Mouse (Mus musculus): Measurements from ENCODE around the gene Vstm4. TPM values are rescaled to one million over a fixed set of nuclear protein-coding genes. Genes with fewer than 3 reads are reported as not detected.

Gene Vstm4
- total and polyA plus RNA-seq, 2 experiments from 2014 or later = 9.2 to 11.4 TPM

DNA sequence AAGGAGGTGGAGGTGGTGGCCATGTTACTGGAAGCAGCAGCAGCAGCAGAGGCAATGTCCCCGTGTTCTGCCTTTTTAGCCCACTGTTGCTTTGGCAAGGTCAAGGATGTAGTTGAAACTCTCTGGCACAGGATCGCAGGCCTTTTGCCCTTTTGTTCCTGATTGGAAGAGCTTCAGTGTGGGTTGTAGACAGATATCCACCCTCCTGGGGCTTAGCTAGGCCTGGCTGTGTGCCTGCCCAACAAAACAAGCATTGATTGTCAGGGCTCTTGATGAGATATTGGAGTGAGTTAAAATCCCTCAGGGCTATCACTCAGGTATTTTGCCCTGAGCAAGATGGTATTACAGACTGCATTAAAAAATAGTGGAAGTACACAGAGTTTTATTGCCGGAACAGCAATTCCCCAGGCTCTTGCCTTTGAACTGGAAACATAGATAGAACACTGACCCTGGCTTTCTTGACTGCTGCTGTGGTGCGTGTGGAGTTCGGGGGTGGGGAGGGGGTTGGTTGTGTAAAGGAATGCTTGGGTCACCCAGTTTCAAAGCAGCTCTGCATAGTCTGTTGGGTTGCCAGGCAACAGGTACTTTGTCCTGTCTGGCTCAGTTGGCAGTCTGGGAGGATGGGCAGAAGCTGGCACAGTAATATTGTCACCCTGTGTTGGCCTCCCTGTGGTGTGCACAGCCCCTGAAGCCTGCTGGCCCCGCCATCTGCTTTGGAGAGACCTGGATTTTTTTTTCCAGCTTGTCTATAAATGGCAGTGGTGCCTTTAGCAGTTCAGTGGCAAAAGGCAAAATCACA is 32.5 kb downstream of the Vstm4 start:
- H3K4me2 ChIP-seq (ENCODE audit: low read depth, low read length, poor library complexity, severe bottlenecking) = no peak overlapping the region
- H3K36me3 ChIP-seq (ENCODE audit: insufficient read depth, low read length) = no peaks in the 10 kb centered on the region
- peak; percentile 91 for ATAC-seq (ENCODE audit: low FRiP score)
- peak overlapping the region; percentile 62 for H3K27ac ChIP-seq (ENCODE audit: low read depth, low read length)
- no peak for TF ChIP-seq CTCF (IDR thresholded peaks at IDR 0.05)
- peaks cover 8% of the 10 kb centered on the region for H3K4me1 ChIP-seq (ENCODE audit: insufficient read depth, low read length)
- WGBS = 8% methylated on average over 6 of the region's 6 CpGs
- H3K4me3 ChIP-seq (ENCODE audit: low read depth, low read length) = no peak overlapping the region
- no peak overlapping the region for H3K9ac ChIP-seq (replicated peaks; ENCODE audit: low read length, poor library complexity, severe bottlenecking)
- no peaks in the 10 kb centered on the region for H3K9me3 ChIP-seq (ENCODE audit: low read length)
- DNase-seq (ENCODE audit: low spot score) = peak; percentile 89
- H3K27me3 ChIP-seq (ENCODE audit: insufficient read depth, low read length) = no peaks in the 10 kb centered on the region

DNA sequence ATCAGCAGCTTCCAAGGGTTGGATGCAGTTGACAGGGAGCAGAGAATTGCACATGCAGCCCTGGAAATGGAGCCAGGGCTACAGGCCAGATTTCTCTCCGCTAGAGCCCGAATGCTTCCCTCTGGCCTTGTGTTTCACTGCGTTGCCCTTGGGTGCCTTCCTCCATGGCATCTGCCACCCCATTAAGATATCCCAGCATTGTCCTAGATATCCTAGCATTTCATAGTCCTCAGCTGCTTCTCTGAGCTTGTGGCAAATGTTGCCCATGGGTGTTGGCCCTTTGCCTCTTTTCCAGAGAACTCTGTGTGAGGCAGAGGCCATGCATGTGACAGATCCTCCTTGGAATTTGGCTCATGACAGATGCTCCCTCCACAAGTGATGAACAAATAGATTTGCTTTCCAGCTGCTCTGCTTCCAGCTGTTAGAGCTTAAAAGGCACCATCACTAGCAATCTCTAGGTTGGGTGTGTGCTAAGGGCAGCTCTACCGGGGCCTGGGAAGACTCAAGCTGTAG is 37.8 kb downstream of the Vstm4 start:
- peak; percentile 57 for DNase-seq (ENCODE audit: low spot score)
- no peak overlapping the region for H3K9ac ChIP-seq (replicated peaks; ENCODE audit: low read length, poor library complexity, severe bottlenecking)
- 0 out of 2 replicates have a peak, but pooled peaks cover 2% of the 10 kb centered on the region for H3K9me3 ChIP-seq (ENCODE audit: low read length)
- no peaks in the 10 kb centered on the region for H3K27me3 ChIP-seq (ENCODE audit: insufficient read depth, low read length)
- ATAC-seq (ENCODE audit: low FRiP score) = 0 out of 2 replicates have a peak, but pooled peaks have one; percentile 49
- 78% methylated on average over 4 of the region's 4 CpGs for WGBS
- H3K4me1 ChIP-seq (ENCODE audit: insufficient read depth, low read length) = peaks cover under 1% of the 10 kb centered on the region
- H3K4me3 ChIP-seq (ENCODE audit: low read depth, low read length) = no peak overlapping the region
- TF ChIP-seq CTCF (IDR thresholded peaks at IDR 0.05) = no peak
- no peak overlapping the region for H3K27ac ChIP-seq (ENCODE audit: low read depth, low read length)
- H3K4me2 ChIP-seq (ENCODE audit: low read depth, low read length, poor library complexity, severe bottlenecking) = no peak overlapping the region
- no peaks in the 10 kb centered on the region for H3K36me3 ChIP-seq (ENCODE audit: insufficient read depth, low read length)

DNA sequence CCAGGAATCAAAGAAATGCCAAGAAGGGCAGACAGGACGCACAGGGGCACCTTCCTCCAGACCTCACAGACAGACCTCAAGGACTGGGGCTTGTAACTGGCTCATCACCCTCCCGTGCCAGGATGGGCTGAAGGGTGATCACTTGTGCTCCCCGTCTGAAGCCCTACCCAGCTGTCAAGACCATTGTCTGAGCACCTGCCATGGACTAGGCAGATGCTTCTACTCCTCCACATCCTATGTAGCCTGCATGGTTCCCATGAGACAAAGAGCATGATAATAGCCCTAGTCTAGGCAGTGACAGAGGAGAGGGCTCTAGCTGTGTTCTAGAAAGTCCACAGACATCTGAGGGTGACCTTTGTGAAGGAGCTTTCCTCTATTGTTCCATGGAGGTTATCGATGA is 38.3 kb downstream of the Vstm4 start:
- Histone ChIP-seq H3K36me3 (ENCODE audit: insufficient read depth, low read length) (no peaks in the 10 kb centered on the region), H3K4me2 (ENCODE audit: low read depth, low read length, poor library complexity, severe bottlenecking) (no peak overlapping the region), H3K9ac (replicated peaks; ENCODE audit: low read length, poor library complexity, severe bottlenecking) (no peak overlapping the region), H3K4me1 (ENCODE audit: insufficient read depth, low read length) (no peaks in the 10 kb centered on the region), H3K27ac (ENCODE audit: low read depth, low read length) (no peak overlapping the region), H3K9me3 (ENCODE audit: low read length) (0 out of 2 replicates have a peak, but pooled peaks cover 2% of the 10 kb centered on the region), H3K4me3 (ENCODE audit: low read depth, low read length) (no peak overlapping the region), H3K27me3 (ENCODE audit: insufficient read depth, low read length) (no peaks in the 10 kb centered on the region)
- ATAC-seq (ENCODE audit: low FRiP score) (no peak), DNase-seq (ENCODE audit: low spot score) (no peak)
- TF ChIP-seq CTCF (IDR thresholded peaks at IDR 0.05) = no peak
- WGBS = 91% methylated on average over 4 of the region's 4 CpGs

DNA sequence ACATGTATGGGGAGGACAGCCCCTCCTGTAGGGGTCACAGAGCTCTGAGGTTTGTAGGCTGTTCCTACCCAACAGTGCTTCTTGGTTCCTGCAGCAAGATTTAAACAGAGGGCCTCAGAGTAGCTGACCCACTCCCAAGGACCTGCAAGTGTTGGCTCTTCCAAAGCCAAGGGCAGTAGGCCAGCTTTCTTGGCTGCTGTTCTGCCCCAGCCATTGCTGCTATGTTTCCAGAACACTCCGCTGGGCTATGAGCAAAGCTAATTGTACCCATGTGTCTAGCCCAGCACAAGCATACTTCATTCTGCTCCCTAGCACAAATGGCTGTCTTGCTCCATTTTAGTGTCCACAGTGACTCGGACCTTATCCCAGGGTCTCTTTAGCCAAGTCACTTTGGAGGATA is 40.3 kb downstream of the Vstm4 start:
- Histone ChIP-seq H3K4me3 (ENCODE audit: low read depth, low read length) (no peak overlapping the region), H3K36me3 (ENCODE audit: insufficient read depth, low read length) (no peaks in the 10 kb centered on the region), H3K9ac (replicated peaks; ENCODE audit: low read length, poor library complexity, severe bottlenecking) (no peak overlapping the region), H3K4me2 (ENCODE audit: low read depth, low read length, poor library complexity, severe bottlenecking) (no peak overlapping the region), H3K9me3 (ENCODE audit: low read length) (0 out of 2 replicates have a peak, but pooled peaks cover 2% of the 10 kb centered on the region), H3K27ac (ENCODE audit: low read depth, low read length) (no peak overlapping the region; the same call in 1 of the 2 replicates), H3K4me1 (ENCODE audit: insufficient read depth, low read length) (no peaks in the 10 kb centered on the region), H3K27me3 (ENCODE audit: insufficient read depth, low read length) (no peaks in the 10 kb centered on the region)
- no peak for TF ChIP-seq CTCF (IDR thresholded peaks at IDR 0.05)
- no peak for ATAC-seq (ENCODE audit: low FRiP score)
- peak; percentile 76 for DNase-seq (ENCODE audit: low spot score)
- 79% methylated on average over 2 of the region's 2 CpGs for WGBS

DNA sequence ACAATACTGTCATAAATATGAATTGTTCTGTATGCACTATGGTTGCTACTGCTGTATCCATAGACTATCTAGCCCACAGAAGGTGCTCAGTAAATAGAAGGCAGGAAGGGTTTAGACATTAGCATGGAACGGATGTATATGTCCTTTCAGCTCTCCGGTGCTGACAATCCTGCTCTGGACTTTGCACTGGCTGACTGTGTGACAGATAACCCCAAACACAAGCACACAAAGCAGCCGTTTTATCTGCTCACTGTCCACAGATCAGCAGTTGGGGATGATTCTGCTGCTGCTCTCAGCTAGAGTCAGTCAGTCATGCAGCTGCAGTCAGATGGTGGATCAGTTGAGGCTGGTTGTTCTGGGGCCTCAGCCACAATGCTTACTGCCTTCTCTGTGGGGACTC is 46.6 kb downstream of the Vstm4 start:
- H3K9ac ChIP-seq (replicated peaks; ENCODE audit: low read length, poor library complexity, severe bottlenecking) = no peak overlapping the region
- no peaks in the 10 kb centered on the region for H3K27me3 ChIP-seq (ENCODE audit: insufficient read depth, low read length)
- DNase-seq (ENCODE audit: low spot score) = no peak
- H3K4me3 ChIP-seq (ENCODE audit: low read depth, low read length) = no peak overlapping the region
- H3K4me1 ChIP-seq (ENCODE audit: insufficient read depth, low read length) = no peaks in the 10 kb centered on the region
- 87% methylated on average over 3 of the region's 3 CpGs for WGBS
- no peaks in the 10 kb centered on the region for H3K36me3 ChIP-seq (ENCODE audit: insufficient read depth, low read length)
- no peak for TF ChIP-seq CTCF (IDR thresholded peaks at IDR 0.05)
- no peak overlapping the region for H3K27ac ChIP-seq (ENCODE audit: low read depth, low read length)
- no peaks in the 10 kb centered on the region for H3K9me3 ChIP-seq (ENCODE audit: low read length)
- no peak overlapping the region for H3K4me2 ChIP-seq (ENCODE audit: low read depth, low read length, poor library complexity, severe bottlenecking)
- ATAC-seq (ENCODE audit: low FRiP score) = no peak

DNA sequence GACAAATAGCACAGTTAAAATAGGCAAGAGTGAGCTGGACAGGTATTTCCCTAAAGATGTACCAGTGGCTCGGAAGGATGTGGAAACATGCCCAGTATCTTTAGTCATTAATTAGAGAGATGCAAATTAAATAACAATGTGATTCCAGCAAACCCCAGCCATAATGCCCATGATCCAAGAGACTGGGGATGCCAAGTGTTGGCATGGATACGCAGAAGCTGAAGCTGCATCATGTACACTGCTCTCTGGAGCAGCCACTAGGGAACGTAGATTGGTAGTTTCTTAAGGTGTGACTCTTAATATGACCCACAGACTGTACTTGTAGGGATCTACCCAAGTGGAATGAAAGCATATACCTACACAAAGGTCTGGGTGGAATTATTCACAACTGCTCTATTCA is 50.0 kb downstream of the Vstm4 start:
- H3K9ac ChIP-seq (replicated peaks; ENCODE audit: low read length, poor library complexity, severe bottlenecking) = no peak overlapping the region
- no peak for TF ChIP-seq CTCF (IDR thresholded peaks at IDR 0.05)
- no peak overlapping the region for H3K4me2 ChIP-seq (ENCODE audit: low read depth, low read length, poor library complexity, severe bottlenecking)
- H3K27me3 ChIP-seq (ENCODE audit: insufficient read depth, low read length) = no peaks in the 10 kb centered on the region
- 75% methylated on average over 3 of the region's 3 CpGs for WGBS
- peak; percentile 73 for DNase-seq (ENCODE audit: low spot score)
- no peaks in the 10 kb centered on the region for H3K36me3 ChIP-seq (ENCODE audit: insufficient read depth, low read length)
- H3K27ac ChIP-seq (ENCODE audit: low read depth, low read length) = no peak overlapping the region
- H3K4me1 ChIP-seq (ENCODE audit: insufficient read depth, low read length) = no peaks in the 10 kb centered on the region
- H3K9me3 ChIP-seq (ENCODE audit: low read length) = no peaks in the 10 kb centered on the region
- no peak for ATAC-seq (ENCODE audit: low FRiP score)
- H3K4me3 ChIP-seq (ENCODE audit: low read depth, low read length) = no peak overlapping the region
